Mouse (Mus musculus) stomach, postnatal 0 days (tissue): ENCODE measurements around the gene Ndnf.

Experiments used
- CTCF ChIP-seq: IDR thresholded peaks from 2 replicates; pipeline ENCODE4 v1.5.1; 2016; ENCODE audit warnings: antibody characterized with exemption, low read depth, mild to moderate bottlenecking, moderate library complexity
- EP300 ChIP-seq: optimal IDR thresholded peaks from 2 replicates; pipeline ENCODE3; 2016; ENCODE audit warnings: antibody characterized with exemption

DNA sequence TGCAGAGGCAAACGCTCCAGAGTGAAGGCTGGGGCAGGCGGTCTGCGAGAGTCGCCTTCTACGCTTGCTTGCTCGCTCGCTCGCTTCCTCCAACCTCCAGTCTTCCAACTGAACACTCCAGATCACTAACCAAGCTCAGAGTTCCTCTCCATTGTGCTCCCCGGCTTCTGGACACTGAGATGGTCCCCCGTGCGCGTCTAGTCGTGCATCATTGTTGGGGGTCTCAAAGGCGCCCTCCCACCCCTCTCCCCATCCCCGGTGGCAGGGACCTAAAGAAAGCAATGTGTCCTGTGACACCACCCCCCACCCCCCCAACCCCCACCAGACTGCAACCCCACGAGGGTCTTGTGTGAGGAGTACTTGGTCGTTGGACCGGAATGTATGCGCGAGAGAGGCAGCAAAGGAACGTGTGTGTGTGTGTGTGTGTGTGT is 394 bp upstream of the Ndnf start:
- TF ChIP-seq CTCF (no peak), EP300 (no peak)
